Mouse (Mus musculus): ENCODE data around the gene Cep250.

The Cep250 gene

DNA sequence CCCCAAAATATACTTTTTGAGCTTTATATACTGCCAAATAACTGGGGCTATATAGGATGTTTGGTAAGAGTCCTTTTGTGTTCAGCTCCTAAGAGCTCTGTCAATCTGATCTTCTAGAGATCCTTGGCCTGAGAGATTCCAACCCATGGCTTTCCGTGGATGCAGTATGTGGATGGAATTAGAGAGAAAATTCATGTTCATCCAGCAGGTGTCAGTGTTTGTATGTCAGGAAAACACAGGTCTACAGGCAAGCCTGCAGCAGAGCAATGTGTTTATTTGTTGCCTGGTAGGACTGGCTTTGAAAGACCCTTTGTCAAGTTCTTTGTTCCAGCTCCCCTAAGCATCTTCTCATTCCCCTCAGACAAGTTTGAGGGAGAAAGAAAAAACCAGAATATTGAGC, 6.7 kb downstream of the Cep250 start:
- no peak for DNase-seq (ENCODE audit: low read depth, low spot score)

DNA sequence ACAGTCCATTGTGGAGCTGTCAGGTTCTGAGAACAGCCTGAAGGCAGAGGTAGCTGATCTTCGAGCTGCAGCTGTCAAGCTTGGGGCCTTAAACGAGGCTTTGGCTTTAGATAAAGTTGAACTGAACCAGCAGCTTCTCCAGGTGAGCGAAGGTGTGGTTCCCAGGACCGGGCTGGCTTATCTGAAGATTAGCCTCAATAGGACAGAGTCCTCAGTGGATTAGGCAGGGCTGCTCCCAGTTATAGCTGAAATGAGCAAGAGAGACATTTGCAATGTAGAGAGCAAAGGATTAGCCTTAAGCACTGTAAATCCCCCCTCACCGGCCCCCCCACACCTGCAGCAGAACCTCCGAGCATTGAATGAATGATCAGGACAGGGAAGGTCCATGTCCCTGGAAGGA, 17.1 kb downstream of the Cep250 start:
- DNase-seq (ENCODE audit: low read depth, low spot score) = no peak

GRCm38 (mm10) chr2:155974087-155974731, 18.0 kb downstream of the Cep250 start:
- DNase-seq (ENCODE audit: low read depth, low spot score) = no peak

GRCm38 (mm10) chr2:155979328-155979991, 23.2 kb downstream of the Cep250 start:
- DNase-seq (ENCODE audit: low read depth, low spot score) = no peak

GRCm38 (mm10) chr2:155985776-155986175, 29.5 kb downstream of the Cep250 start:
- no peak for DNase-seq (ENCODE audit: low read depth, low spot score)

DNA sequence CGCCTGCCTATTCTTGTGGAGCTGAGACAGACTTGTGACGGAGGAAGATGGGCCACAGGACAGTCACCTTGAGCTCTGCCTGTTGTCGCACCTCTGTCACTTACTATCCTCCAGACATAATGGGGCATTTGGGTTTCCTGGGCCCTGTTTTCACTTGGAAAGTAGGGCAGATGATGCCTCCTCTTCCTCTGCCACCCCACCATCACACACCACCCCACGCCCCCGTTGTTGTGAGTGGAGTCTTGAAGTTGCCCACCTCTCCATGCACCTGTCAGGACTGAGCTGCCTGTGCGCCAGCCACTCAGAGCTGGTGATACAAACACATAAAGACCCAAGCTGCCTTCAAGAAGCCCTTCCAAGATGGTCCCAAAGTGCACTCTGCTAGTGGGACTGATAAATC, 30.9 kb downstream of the Cep250 start:
- no peak for DNase-seq (ENCODE audit: low read depth, low spot score)

DNA sequence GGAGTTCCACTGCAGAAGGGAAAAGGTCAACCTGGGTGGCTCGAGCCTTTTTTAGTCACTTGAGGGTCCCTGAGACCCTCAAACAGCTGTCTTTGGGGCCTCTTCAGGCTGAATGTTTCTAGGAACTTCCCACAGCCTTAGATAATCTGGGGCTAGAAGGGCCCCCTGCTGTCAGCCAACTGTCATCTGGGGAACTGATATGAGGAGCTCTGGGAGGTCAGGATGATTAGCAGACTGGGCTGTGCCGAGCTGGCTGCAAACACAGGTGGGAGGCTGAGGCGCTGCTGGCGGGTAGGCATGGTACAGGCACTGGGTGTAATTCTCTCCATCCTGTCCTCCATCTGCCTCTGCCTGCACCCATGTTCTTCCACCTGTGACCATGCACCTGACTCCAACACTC, 32.8 kb downstream of the Cep250 start:
- DNase-seq (ENCODE audit: low read depth, low spot score) = no peak

DNA sequence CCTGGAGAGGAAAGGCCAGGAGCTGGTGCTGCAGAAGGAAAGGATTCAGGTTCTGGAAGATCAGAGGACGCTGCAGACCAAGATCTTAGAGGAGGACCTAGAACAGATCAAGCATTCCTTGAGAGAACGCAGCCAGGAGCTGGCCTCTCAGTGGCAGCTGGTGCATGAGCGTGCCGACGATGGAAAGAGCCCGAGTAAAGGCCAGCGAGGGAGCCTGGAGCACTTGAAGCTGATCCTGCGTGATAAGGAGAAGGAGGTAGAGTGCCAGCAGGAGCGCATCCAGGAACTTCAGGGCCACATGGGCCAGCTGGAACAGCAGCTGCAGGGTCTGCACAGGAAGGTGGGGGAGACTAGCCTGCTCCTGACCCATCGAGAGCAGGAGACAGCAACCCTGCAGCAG, 34.9 kb downstream of the Cep250 start:
- DNase-seq (ENCODE audit: low read depth, low spot score) = no peak

DNA sequence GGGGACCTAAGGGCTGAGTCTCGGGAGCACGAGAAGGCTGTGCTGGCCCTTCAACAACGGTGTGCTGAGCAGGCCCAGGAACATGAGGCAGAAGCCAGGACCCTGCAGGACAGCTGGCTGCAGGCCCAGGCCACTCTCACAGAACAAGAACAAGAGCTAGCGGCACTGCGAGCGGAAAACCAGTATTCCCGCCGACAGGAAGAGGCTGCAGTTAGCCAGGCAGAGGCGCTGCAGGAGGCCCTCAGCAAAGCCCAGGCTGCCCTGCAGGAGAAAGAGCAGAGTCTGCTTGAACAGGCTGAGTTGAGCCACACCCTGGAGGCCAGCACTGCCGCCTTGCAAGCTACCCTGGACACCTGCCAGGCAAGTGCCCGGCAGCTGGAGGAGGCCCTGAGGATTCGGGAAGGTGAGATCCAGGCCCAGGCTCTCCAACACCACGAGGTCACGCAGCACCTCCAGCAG, 35.6 kb downstream of the Cep250 start:
- DNase-seq (ENCODE audit: low read depth, low spot score) = no peak

DNA sequence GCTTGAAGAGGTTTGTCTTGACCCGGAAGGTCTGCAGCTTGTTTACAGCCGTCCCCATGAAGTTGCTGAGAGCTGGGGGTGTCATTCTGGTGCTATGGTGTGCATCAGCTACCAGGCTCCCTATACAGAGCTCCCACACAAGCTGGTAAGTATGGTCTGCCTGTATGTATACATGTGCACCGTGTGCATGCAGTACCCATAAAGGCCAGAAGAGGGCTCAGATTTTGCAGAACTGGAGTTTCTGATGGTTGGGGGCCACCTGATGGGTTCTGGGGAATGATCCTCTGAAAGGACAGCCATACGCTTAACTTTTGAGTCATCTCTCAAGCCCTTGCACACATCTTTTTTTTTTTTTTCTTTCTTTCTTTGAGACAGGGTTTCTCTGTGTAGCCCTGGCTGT, 49.1 kb downstream of the Cep250 start:
- DNase-seq (ENCODE audit: low read depth, low spot score) = peak; percentile 43

DNA sequence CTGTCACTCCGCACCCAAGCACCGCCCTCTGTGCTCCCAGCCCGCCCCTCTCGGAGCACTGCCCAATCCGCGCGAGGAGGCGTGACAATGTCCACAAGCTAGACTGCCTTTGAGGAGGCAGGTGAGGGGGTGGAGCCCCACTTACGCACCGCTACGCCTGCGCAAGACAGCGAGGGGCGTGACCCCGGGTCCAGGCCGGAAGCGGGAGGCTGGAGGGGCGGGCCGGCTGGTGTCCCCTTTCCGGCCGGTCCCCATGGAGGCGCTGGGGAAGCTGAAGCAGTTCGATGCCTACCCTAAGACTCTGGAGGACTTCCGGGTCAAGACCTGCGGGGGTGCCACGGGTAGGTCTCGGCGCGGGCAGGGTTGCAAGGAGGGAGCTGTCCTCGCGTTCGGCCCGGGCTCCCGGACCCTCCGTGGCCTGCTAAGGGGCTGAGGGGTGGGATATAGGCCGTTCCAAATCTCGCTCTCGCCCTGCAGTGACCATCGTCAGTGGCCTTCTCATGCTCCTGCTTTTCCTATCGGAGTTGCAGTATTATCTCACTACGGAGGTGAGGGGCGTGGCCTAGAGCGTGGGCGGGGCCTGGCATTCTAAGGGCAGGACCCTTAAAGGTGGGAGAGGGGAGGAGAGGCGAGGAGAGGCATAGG, 51.8 kb downstream of the Cep250 start, which contains the start of the genes 6430550D23Rik and Ergic3:
6430550D23Rik (minus strand) TSS at position 90 of the 645 bp plus-strand sequence.
Ergic3 (plus strand) TSS at position 158 of the 645 bp plus-strand sequence.
- peak; percentile 98 for DNase-seq (ENCODE audit: low read depth, low spot score)

GRCm38 (mm10) chr2:156018106-156018505, 61.8 kb downstream of the Cep250 start:
- no peak for DNase-seq (ENCODE audit: low read depth, low spot score)

- DNase-seq (ENCODE audit: low read depth, low spot score) = no peak
These were observed 65.0 kb downstream of the Cep250 start for GRCm38 (mm10) chr2:156021219-156021618.

- DNase-seq (ENCODE audit: low read depth, low spot score) = no peak
These were observed 65.5 kb downstream of the Cep250 start for GRCm38 (mm10) chr2:156021765-156022164.

DNA sequence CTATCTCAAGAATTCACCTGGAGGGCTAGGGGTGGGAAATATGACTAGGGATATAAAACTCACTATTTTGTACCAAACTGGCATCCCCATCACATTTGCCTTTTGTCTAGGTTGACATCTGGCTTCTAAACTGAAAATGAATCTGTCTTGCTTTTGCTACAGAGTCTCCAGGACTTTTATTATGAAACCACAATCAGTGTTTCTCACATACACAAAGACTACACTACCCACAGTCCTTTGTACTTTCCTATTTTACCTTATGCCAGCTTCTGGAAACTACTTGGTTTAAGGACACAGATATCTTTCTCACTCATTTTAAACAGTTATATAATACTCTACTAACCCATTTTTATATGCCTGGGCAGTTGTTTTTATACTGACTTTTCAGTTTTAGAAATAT, 69.2 kb downstream of the Cep250 start:
- DNase-seq (ENCODE audit: low read depth, low spot score) = no peak

GRCm38 (mm10) chr2:156039390-156039789, 83.1 kb downstream of the Cep250 start:
- DNase-seq (ENCODE audit: low read depth, low spot score) = no peak

DNA sequence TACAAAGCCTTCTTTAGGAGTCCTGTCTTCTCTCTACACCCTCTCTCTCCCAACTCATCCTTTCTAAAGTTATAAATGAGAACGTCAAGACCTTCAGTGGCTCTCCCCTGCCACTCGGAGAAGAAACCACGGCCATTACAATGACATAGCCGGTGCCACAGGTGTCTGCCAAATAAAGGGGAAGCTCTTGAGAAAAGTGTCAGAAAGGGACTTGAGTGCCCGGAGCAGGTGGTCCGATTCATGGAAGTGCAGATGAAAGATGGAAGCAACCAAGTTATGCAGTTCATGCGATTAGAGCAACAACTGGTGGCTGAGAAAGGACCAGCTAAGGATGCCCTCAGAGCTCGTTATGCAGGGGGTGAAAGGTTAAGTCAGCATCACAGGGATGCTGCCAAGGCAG, 86.6 kb downstream of the Cep250 start:
- DNase-seq (ENCODE audit: low read depth, low spot score) = no peak

DNA sequence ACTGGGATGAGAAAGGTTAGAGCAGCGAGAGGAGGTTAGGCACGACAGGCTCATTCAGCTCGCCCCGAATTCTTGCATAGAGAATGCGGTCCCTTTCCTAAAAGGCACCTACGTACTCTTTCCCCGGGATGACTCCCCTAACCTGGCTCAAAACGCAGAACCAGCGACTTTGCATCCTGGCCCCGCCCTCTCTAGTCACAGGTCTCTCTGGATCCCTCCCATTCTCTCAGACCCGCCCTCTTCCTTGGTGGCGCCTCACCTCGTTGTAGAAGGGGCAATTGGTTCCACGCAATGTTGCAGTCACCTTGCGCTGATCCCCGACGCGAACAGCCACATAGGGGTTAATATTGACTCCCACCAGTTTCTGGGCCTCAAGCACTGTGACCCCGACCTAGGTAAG, 91.7 kb downstream of the Cep250 start:
- DNase-seq (ENCODE audit: low read depth, low spot score) = no peak
